Mouse (Mus musculus) layer of hippocampus, adult 11-12 months (tissue): ENCODE measurements around the gene Nxph4.

Source experiments
- DNase-seq: peaks from one replicate; pipeline ENCODE4 v3.0.0; 2022; ENCODE audit warnings: low spot score

Gene Nxph4

DNA sequence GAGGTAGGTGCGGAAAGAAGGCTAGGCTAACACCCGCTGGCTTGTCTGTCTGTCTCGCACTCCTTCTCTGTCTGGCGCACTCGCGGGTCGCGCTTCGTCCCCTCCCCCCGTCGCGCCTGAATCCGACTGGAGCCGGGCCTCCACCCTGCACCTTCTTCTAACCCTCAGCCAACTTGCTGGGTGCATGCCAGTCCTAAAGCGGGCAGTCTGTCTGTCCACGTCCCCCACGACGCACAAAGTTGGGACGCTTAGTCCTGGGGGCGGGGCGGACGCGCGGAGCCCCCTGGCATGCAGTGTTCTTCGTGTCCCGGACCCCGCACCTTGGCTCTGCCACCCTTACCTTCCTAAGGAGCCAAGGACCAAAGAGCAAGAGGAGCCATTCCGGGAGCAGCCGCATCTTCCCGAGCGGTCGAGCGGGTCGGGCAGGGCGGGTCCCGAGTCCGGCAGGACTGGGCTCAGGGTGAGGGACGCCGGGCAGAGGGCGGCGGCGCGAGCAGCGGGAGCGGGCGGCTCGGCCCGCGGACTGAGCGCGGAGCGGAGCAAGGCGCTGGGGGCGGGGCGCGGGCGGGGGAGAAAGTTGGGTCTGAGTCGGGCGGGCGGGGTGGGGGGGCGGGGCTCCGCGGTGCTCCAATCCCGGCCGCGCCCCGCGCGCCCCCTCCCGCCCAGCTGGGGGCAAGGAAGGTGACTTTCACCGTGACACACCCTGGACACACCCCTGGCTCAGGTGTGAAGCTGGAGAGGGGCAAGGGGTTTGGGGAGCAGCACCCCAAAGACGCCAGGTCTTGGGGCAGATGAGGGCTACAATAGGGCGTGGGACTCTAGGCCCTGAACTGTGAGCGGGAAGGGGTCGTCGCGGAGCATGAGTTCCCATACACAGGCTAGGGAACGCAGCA, at the start of gene Nxph4:
Gene Nxph4, minus strand, starts transcription at position 524 of the 893 bp plus-strand sequence.
- DNase-seq: no peak

DNA sequence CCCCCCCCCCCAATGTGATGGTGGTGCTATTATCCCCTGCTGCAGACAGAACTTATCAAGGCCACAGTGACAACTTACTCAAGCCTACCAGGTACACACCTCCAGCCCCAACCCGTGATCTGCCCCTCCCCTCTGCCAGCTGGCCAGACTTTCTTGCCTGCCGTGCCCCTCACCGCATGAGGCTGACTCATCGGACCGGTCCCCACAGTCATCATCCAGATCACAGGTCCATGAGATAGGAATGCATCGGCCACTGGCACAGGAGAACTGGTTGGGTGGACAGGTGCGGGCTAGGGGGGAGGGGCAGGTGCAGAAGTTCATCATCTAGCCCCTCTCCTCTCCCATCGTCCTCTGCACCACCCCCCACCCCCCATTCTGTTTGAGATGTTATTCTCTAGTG, 49.3 kb upstream of the Nxph4 start:
- DNase-seq: no peak

DNA sequence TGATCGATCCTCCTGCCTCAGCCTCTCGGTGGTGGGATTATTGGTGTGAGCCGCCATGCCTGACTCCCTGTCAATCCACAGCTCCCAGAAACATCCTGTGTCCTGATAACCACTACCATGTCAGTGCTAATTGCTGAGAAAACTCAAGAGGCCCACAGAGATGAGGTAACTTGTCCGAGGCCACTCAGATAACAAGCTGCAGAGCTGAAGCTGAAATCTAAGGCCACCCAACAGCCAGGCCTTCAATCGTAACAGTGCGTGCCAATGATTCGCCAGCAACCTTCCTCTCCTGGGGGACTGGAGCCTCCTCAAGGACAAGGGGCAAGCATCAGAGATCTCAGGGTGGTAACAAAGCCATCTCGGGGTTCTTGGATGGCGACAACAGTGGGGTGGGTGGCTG, 46.9 kb upstream of the Nxph4 start:
- DNase-seq: no peak

DNA sequence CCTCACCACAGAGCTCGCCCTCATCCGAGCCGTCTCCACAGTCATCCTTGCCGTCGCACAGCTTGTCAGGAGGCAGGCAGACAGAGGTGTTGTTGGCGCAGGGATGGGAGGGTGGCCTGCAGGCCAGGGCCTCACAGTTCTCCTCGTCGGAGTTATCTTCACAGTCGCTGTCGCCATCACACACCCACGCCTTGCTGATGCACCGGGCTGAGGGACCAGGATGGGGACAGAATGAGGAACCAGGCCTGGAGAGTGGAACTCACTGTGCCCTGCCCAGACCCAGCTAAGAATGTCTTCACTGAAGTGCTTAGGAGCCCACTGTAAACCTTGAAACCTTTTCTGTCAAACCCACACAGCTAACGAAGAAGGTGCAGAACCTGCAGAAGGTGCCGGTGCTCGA, 43.6 kb upstream of the Nxph4 start:
- DNase-seq: peak; percentile 37

DNA sequence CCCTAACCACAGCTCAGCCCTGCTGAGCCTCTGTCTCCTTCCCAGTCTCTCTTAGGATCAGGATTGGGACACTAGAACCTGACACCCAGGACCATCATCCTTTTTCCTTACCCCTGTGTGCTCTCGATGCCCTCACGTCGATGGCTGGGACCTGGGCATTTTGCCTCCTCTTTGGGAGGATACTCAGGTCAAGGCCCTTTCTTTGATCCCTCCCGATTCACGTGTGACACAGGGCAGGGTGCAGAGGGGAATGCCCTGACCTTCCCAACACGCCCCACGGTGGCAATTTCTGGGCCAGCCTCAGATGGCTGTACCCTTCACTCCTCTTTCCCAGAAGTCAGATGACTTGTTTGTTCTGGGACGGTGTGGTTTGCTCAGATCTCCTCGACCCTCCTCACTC, 42.8 kb upstream of the Nxph4 start:
- no peak for DNase-seq

DNA sequence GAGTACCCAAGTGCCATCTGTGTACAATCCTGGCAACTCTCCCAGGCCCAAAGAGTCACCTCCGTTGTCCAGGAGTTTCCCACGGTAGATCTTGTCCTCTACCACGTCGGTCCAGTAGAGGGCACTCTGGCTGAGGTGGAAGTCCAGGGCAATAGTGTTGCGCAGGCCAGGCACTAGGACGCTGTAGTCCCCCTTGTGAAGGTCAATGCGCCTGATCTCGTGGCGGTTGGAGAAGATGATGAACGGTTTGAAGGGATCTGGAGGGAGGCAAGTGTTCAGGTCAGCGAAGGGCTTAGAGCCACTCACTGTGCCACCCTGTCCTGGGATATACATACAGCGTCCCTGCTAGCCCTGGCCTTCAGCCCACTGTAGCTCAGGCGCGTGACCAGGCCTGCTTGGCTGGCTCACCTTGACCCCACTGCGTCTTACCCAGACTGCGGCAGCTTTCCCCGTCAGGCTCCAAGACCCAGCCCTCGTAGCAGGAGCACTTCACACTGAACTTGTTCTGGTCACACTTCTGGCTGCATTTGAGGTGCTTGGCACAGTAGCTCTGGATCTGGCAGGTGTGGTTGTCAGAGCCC, 42.1 kb upstream of the Nxph4 start:
- peak; percentile 73 for DNase-seq

DNA sequence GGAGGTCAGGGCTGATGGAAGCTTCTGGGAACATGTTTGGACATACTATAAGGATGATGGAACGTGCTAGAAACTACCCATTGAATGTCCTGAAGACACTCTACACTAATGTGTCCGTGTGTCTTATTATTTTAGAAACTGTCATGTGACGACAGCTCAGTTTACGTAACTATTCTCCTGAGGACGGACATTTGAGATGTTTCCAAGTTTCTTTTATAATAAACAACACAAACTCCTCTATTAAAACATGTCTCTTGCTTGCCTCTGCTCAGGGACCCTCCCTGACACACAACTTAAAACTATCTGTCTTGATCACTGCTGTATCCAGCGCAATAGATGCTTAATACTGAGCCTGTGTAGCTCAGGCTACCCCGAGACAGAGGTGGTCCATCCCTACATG, 41.4 kb upstream of the Nxph4 start:
- DNase-seq: no peak

DNA sequence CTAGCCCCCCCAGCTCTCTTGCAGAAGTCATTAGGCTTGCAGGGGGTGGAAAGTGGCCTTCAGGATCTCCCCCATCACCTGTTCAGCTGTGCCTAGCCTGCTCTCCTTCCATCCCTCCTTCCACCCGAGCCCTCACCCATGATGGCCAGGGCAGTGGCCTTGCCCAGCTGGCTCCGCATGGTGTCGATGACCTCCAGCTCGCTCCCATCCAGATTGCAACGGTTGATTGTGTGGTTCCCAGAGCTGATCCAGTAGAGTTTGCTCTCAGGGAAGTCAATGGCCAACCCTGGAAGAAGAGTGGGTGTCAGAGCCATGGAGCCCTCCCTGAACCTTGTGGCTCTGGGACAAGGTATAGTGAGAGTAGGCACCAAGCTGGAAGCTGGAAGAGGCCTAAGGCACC, 37.9 kb upstream of the Nxph4 start:
- DNase-seq: no peak

DNA sequence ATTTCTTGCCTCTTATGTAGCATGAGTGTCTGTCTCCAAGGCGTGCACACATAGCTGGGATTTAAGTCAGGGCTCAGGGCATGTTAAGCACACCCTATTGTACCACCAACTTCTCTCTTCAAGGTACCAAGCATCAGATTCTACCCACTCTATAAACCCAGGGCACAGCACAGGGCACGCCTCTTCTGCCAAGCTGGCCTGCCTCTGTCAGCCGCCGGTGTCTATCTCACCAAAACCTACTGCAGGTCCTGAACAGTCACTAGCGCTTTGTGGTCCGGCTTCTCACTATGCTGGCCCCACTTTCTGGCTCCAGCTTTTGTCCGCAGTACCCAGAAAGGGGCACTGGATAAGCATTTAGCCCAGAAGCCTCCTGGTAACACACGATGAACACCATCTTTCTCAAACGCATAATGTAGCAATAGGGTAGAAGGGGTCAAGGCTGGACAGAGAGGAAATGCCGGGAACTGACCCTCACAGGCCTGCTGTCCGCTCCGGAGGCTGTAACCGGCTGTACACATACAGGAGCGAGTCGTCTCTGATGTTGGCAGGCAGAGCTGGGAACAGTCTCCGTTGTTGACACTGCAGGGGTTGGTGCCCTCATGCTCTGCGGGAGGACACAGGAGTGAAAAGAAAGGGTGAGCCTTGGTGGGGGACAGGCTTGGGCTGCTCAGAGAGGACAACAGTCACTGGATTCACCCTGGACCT, 36.7 kb upstream of the Nxph4 start:
- DNase-seq: no peak

DNA sequence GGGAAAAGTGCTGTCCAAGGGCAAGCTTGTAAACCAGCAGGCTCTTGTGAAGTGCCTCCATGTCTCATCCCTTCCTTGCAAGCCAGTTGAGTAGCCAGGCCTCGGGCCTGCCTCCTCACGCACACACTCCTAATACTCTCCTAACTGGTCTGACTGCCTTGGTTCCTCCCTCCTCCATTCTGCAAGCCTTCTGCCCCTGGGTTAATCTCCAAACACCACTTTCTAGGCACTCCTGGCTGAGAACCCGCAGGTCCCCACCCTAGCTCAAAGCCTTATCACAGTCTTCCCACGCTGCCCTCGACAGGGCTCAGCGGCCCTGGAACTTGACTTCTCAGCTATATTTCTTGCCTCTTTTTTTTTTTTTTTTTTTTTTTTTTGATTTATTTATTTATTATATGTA, 36.0 kb upstream of the Nxph4 start:
- no peak for DNase-seq

DNA sequence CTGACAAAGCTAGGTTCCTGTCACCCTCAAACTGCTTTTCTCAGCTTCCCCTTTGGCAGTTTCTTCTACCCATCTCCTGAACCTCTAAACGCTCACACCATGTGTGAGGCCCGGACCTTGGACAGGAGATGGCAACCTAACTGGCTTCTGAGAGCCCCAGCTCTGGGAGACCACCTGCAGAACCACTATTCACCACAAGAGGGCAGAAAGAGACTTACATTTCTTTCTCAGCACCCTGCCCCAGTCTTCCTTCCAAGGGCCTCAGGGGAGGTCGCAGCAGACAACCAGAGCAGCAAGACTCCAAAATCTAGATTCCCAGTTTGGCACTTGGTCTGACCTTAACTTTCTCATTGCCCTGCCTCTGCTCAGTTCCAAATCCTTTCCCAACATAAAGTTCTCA, 35.1 kb upstream of the Nxph4 start:
- peak; percentile 87 for DNase-seq

DNA sequence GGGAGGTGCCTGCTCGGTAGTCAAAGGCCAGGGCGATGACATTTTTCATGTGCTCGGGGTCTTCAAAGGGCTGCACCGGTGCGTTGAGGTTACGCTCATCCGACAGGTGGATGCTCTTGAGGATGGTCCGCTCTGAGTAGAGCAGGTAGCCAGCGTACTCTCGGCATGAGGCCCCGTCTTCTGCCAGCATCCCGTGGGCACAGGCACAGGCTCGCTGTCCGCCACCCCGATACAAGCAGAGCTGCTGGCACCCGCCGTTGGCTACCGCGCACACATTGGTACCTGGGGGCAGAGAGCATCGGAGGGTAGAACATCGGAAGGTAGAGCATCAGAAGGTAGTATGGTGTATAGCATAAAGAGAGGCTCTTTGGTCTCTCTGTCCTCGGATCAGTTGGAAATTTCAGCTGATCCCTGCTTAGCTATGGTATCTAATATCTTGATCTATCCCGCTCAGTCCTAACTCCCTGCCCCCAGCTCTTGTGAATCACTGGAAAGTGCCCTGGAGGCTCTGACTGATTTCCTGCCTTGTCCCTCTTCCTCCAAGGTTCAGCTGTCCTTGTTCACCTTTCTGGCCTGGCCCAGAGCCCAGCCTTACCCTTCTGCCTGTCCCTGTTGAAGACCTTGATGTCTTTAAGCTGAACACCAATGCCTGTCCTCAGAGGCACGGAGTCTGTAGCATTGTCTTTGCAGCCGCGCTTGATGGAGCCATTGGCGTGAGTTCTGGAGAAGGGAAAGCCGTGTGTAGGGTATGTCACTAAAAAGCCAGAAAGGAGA, 32.4 kb upstream of the Nxph4 start:
- DNase-seq: no peak

DNA sequence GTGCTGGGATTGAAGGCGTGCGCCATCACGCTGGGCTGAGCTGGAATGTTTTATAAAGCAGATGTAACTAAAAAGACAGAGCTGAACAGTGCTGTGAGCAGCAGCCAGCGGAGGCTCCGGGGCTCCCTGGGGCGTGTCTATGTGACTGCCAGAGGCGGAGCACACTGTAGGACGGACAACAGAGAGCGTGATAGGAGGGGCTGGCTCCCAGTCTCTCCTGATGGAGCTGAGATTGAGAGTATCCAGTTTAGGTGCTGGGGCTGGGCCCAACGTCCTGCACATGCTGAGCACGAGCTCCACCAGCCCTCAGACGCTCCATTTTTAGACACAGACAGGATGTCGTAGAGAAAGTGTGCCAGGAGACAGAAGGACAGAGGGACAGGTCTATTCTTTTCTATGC, 29.9 kb upstream of the Nxph4 start:
- peak; percentile 28 for DNase-seq

DNA sequence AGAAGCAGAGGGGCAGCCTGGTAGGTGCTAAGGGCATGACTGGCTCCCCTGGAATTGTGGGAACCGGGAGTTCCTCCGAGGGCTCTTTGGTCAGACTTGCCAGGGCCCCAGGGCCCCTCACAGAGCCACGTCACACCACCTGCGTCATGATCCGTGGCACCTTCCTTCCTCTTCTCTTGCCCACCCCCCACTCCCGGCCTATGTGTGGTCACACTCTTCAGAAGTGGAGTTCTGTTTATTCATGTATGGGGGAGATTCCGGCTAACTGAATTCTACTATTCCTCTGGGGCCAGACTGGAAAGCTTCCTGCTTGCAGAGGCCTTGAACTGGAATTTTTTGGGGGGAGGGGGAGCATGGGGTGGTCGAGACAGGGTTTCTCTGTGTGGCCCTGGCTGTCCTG, 29.5 kb upstream of the Nxph4 start:
- DNase-seq: no peak

DNA sequence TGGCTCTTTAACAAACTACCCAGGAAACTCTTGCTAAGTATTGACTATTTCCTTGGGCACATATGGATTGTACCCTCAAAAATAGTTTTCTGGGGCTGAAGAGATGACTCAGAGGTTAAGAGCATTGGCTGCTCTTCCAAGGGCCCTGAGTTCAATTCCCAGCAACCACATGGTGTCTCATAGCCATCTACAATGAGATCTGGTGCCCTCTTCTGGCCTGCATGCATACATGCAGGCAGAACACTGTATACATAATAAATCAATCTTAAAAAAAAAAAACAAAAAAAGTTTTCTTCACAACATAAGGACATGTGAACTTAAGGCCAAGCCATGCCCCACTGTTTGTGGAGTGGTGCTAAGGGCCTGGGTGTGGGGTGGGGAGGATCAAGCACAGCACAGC, 26.8 kb upstream of the Nxph4 start:
- no peak for DNase-seq

DNA sequence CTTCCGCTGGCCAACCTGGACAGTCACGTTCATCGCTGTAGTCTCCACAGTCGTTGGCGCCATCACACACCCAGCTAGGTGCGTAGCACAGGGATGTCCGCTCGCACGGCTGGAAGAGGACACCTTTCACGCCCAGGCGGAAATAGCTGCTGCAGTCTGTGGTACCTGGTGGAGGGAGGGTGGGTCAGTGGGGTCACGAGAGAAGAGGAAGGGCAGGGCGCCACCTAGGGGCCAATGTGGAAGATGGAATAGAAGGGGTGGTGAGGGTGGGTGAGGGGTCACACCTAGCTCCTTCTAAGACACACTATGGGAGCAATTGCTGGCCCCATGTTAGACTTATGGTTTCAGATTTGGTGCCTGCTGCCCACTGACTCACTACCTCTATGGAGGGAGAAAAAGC, 23.0 kb upstream of the Nxph4 start:
- no peak for DNase-seq

DNA sequence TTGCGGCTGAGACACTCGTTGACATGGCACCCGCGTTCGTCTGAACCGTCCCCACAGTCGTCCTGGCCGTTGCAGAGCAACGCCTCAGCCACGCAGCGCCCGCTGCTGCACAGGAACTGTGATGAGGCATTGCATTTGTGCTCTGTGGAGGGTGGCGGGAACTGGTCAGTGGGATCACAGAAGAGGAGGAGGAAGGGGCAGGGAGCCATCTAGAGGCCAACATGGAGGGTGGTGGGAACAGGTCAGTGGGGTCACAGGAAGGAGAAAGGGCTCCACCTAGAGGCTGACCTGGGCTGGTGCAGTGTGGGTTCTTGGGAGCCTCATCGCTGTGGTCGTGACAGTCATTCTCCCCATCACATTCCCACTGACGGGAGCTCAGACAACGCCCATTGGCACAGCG, 21.3 kb upstream of the Nxph4 start:
- peak; percentile 48 for DNase-seq

DNA sequence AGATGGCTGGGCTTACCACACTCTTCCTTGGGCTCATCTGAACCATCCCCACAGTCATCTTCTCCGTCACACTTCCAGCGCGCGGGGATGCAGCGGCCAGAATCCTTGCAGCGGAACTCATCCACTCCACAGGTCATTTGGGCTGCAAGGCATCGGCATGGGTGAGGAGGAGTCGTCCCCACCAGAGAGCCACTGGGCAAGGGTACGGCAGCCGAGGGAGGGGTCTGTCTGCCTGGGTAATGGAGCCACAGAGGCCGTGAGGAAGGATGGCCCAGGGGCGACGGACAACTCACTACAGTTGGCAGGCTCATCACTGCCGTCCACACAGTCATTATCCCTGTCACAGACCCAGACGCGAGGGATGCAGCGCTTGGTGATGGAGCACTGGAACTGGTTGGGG, 15.5 kb upstream of the Nxph4 start:
- no peak for DNase-seq

DNA sequence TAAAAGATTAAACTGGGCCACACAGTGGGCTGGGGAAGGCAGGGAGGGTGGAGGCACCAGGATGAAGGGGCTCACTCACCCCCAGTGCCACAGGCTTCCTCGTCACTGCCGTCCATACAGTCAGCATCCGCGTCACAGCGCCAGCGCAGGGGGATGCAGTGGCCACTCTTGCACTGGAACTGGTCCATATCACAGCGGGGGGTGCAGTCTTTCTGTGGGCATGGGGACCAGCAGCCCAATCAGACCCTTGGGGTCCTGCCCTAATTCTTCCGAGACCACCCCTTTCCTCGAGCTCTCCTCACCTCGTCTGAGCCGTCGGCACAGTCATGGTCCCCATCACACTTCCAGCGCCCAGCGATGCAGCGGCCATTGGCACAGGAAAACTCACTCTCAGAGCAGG, 13.9 kb upstream of the Nxph4 start:
- no peak for DNase-seq

DNA sequence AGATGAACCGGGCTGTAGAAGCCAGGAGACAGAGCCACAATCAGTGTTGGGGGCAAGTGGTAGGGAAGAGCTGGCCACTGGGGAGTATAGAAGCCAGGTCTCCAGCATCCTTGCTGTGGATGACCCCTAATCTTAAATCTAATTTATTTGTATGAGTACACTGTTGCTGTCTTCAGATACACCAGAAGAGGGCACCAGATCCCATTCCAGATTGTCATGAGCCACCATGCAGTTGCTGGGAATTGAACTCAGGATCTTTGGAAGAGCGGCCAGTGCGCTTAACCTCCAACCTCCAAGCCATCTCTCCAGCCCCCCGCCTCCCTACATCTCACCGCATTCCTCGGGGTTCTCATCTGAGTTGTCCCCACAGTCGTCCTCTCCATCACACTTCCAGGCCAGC, 12.1 kb upstream of the Nxph4 start:
- DNase-seq: no peak

DNA sequence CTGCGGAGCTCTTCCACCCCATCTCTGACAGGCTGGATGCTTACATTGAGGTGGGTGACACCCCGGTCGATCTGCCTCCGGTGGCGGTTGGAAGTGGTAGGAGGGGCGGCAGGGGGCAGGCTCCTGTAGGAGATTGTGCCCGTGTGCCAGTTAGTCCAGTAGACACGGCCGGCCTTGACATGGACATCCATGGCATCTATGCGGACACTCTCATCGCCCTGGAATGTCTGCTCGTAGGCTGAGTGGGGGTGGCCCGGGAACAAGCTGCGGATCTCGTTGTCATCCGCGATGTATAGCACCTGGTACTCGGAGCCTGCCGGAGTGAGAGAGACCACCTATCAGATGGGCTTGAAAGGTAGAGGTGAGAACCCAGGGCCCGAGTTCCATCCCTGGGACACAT, 10.0 kb upstream of the Nxph4 start:
- DNase-seq: no peak

DNA sequence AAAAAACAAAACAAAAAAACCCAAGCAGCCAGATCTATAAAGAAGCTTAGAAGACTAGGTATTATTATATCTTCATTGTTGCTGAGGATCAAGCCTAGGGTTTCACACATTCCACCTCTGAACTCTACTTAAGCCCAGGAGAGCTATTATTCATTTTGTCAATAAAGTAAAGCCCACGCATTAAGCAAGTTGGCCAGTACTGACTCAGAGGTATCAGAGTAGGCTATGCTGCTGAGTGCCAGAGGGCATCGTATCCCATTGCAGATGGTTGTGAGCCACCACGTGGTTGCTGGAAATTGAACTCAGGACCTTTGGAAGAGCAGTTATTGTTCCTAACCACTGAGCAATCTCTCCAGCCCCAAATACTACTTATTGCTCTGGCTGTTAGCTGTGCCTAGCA, 9.6 kb upstream of the Nxph4 start:
- no peak for DNase-seq

DNA sequence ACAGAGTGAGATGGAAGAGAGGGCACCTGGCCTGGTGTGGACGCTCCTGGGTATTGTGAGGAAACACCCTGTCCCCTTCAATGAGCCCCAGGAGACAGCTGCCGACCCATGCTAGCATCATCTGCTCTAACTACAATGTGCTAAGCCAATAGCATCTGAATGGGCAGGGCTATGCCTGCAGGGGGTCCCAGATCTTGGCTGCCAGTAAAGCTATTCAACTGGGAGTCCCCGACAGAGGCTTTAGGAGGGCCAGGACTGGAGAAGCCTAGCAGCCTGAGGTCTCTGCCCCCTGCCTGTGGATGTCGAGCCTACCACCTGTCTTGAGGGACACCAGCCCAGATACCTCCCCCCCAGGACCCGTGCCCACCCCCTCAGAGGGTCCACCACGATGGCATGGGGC, 8.4 kb upstream of the Nxph4 start:
- DNase-seq: no peak
